8 mouse cellular contexts compared by ENCODE assay signal in genomic region chr11:69015644-69016441, GRCm38 (mm10). TPM values are rescaled to one million over a fixed set of nuclear protein-coding genes. Genes with fewer than 3 reads are reported as not detected.
DNase-seq lines count a peak whose midpoint lies in the region; ATAC-seq lines count a peak whose summit lies in the region.

Gene Ctc1 (plus strand): TSS chr11:69015911.

- peak within 1 kb of the TSS; percentile 87 for H3K9ac ChIP-seq in embryonic facial prominence, embryonic 14.5 days (ENCODE audit: low read depth, low read length)
- H3K9ac ChIP-seq in kidney, embryonic 14.5 days (ENCODE audit: low read depth, low read length), result peak within 1 kb of the TSS; percentile 90
- H3K9ac ChIP-seq in limb, embryonic 15.5 days, result peak within 1 kb of the TSS; percentile 82

- H3K4me2 ChIP-seq in embryonic facial prominence, embryonic 14.5 days (ENCODE audit: low read depth, low read length), result peak within 1 kb of the TSS; percentile 78
- peak within 1 kb of the TSS; percentile 82 for H3K4me2 ChIP-seq in kidney, embryonic 14.5 days (replicated peaks; ENCODE audit: low read depth, low read length)
- peak within 1 kb of the TSS; percentile 61 for H3K4me2 ChIP-seq in limb, embryonic 15.5 days

- H3K9me3 ChIP-seq in embryonic facial prominence, embryonic 14.5 days (ENCODE audit: control insufficient read depth, low read length), result no peaks in the 10 kb centered on the region
- no peaks in the 10 kb centered on the region for H3K9me3 ChIP-seq in kidney, embryonic 14.5 days (ENCODE audit: control insufficient read depth, low read length)
- no peaks in the 10 kb centered on the region for H3K9me3 ChIP-seq in limb, embryonic 15.5 days

- WGBS in embryonic facial prominence, embryonic 14.5 days, result 3% methylated on average over 37 of the region's 38 CpGs
- WGBS in kidney, embryonic 14.5 days, result 3% methylated on average over 38 of the region's 38 CpGs
- WGBS in limb, embryonic 15.5 days, result 2% methylated on average over 38 of the region's 38 CpGs

- peaks cover under 1% of the 10 kb centered on the region; the same call in 1 of the 2 replicates for H3K36me3 ChIP-seq in embryonic facial prominence, embryonic 14.5 days (ENCODE audit: control insufficient read depth, insufficient read depth, low read length)
- no peaks in the 10 kb centered on the region for H3K36me3 ChIP-seq in kidney, embryonic 14.5 days (ENCODE audit: control insufficient read depth, insufficient read depth, low read length)
- peaks cover 2% of the 10 kb centered on the region; the same call in 1 of the 2 replicates for H3K36me3 ChIP-seq in limb, embryonic 15.5 days

- no peaks in the 10 kb centered on the region for H3K27me3 ChIP-seq in embryonic facial prominence, embryonic 14.5 days (replicated peaks; ENCODE audit: control insufficient read depth, insufficient read depth, low read length)
- no peaks in the 10 kb centered on the region for H3K27me3 ChIP-seq in kidney, embryonic 14.5 days (ENCODE audit: control insufficient read depth, insufficient read depth, low read length)
- H3K27me3 ChIP-seq in limb, embryonic 15.5 days, result no peaks in the 10 kb centered on the region

- H3K4me3 ChIP-seq in embryonic facial prominence, embryonic 14.5 days (ENCODE audit: low read depth, low read length), result peak within 1 kb of the TSS; percentile 64
- H3K4me3 ChIP-seq in kidney, embryonic 14.5 days (ENCODE audit: low read length), result peak within 1 kb of the TSS; percentile 81
- peak within 1 kb of the TSS; percentile 59 for H3K4me3 ChIP-seq in limb, embryonic 15.5 days

- DNase-seq in 3T3-L1 (ENCODE audit: low read depth, low spot score), result peak; percentile 98
- DNase-seq in adrenal gland, postnatal 4 days (ENCODE audit: low spot score in 2 of 2), result peak; percentile 68 to 82
- DNase-seq in embryonic facial prominence, embryonic 14.5 days (ENCODE audit: low spot score), result peak; percentile 97
- peak; percentile 90 for DNase-seq in heart, adult 8-10 months (ENCODE audit: low spot score)
- peak; percentile 82 to 88 for DNase-seq in monocyte, adult 2 months (ENCODE audit: low read depth in 1 of 2, low spot score in 2 of 2)
- peak; percentile 90 to 93 for DNase-seq in spleen, postnatal 36 days (ENCODE audit: low spot score in 2 of 2)

- peak; percentile 96 for ATAC-seq in embryonic facial prominence, embryonic 14.5 days (ENCODE audit: low read depth)
- ATAC-seq in kidney, embryonic 14.5 days (ENCODE audit: low FRiP score, low TSS enrichment), result peak; percentile 97
- ATAC-seq in limb, embryonic 15.5 days (ENCODE audit: insufficient number of reproducible peaks, low FRiP score, low TSS enrichment, low read depth), result peak; percentile 95

- H3K27ac ChIP-seq in embryonic facial prominence, embryonic 14.5 days (replicated peaks; ENCODE audit: low read depth, low read length), result peak within 1 kb of the TSS; percentile 89
- peak within 1 kb of the TSS; percentile 92 for H3K27ac ChIP-seq in kidney, embryonic 14.5 days (ENCODE audit: low read depth, low read length)
- H3K27ac ChIP-seq in limb, embryonic 15.5 days, result peak within 1 kb of the TSS; percentile 95

- H3K4me1 ChIP-seq in embryonic facial prominence, embryonic 14.5 days (ENCODE audit: control insufficient read depth, insufficient read depth, low read length), result peaks cover 13% of the 10 kb centered on the region
- H3K4me1 ChIP-seq in kidney, embryonic 14.5 days (ENCODE audit: control insufficient read depth, insufficient read depth, low read length), result peaks cover 9% of the 10 kb centered on the region; the same call in 1 of the 2 replicates
- peaks cover 23% of the 10 kb centered on the region for H3K4me1 ChIP-seq in limb, embryonic 15.5 days

RNA-seq across cellular contexts. Expression of gene Ctc1, which starts in this region (rescaled TPM):
- total RNA-seq in adrenal gland, postnatal 4 days (2021), result 10 to 100 TPM; 50.2 to 51.3 TPM
- 36.5 and 47.3 TPM in 2 replicates for polyA plus RNA-seq in embryonic facial prominence, embryonic 14.5 days (2014; fragmentation: Nextera tagmentation; extraction: Ambion mirVana)
- total RNA-seq in heart, adult 8-10 months (2022), result 10 to 100 TPM; 13.0 to 19.5 (median 14.9) TPM
- polyA plus RNA-seq in kidney, embryonic 14.5 days (2014; fragmentation: Nextera tagmentation; extraction: Ambion mirVana), result 44.2 and 62.3 TPM in 2 replicates
- 42.5 TPM in 2 replicates for polyA plus RNA-seq in limb, embryonic 15.5 days (2015; fragmentation: Nextera tagmentation; extraction: Ambion mirVana)

Comparison
In these comparisons a context has a peak if more than half of its experiments do, and no peak if none do; other contexts are left out.
1. Peak in every context shown above with its lines: DNase-seq, ATAC-seq, H3K4me3 ChIP-seq and H3K27ac ChIP-seq.